Mouse (Mus musculus): Measurements from ENCODE around the gene Uqcr11. TPM values are rescaled to one million over a fixed set of nuclear protein-coding genes. Genes with fewer than 3 reads are reported as not detected.
A peak's percentile ranks its signal among the peaks of the same experiment; 100 is the strongest.

Gene Uqcr11
- polyA plus RNA-seq, 1 experiment from 2014 or later: 532 TPM

DNA sequence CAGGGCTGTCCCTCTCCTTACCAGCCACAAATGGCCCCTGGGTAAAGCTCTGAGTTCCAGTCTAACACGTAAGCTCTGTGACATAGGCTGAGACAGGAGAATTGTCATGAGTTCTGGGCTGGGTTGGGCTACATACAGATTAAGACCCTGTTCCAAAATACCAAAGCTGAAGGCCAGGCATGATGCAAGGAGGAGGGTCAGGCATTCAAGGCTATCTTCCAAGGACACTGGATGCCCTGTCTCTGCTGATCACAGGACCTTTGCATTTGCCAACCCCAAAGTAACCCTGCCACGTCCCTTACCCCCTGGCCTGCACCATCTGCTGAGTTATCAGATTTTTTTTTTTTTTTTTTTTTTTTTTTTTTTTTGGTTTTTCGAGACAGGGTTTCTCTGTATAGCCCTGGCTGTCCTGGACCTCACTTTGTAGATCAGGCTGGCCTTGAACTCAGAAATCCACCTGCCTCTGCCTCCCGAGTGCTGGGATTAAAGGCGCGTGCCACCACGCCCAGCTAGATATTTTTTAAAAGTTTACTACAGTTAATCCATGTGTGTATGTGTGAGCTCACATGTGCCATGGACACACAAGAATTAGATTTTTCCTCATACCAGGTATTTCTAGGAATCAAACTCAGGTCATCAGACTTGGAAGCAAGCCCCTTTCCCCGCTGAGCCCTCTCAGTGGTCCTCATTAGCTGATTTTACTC lies 37.1 kb upstream of the Uqcr11 start:
- H3K4me1 ChIP-seq (ENCODE audit: control insufficient read depth, insufficient read depth, low read length): no peaks in the 10 kb centered on the region
- H3K9ac ChIP-seq (replicated peaks; ENCODE audit: low read length): 0 out of 2 replicates have a peak overlapping the region, but pooled peaks have one; percentile 29
- no peak overlapping the region for H3K4me3 ChIP-seq (replicated peaks; ENCODE audit: low read depth, low read length)
- no peaks in the 10 kb centered on the region for H3K36me3 ChIP-seq (ENCODE audit: control insufficient read depth, insufficient read depth, low read length)
- DNase-seq (no peak), ATAC-seq (ENCODE audit: low FRiP score, low TSS enrichment) (no peak)
- no peaks in the 10 kb centered on the region for H3K9me3 ChIP-seq (ENCODE audit: control insufficient read depth, low read length)
- H3K4me2 ChIP-seq (ENCODE audit: low read length): no peak overlapping the region
- H3K27ac ChIP-seq (replicated peaks; ENCODE audit: low read depth, low read length): no peak overlapping the region
- 85% methylated on average over 7 of the region's 8 CpGs for WGBS
- H3K27me3 ChIP-seq (ENCODE audit: control insufficient read depth, insufficient read depth, low read length): no peaks in the 10 kb centered on the region

DNA sequence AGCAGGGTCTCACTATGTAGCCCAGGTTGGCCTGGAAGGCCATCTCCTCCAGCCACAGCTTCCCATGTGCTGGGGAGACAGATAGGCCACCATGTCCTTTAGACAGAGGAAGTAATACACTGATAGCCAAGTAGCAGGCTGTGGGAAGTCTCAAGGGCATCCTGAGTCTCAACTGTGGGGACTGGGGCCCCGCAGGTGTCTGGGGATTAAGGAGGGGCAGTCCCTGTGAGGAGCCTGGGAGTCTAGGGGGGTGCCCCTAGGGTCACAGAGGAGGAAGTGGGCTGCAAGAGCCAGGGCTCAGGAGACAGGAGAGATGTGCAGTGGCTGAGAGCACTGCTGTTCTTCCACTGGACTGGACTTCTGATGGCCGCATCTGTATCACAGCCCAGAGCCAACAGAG lies 36.4 kb upstream of the Uqcr11 start:
- 52% methylated on average over 2 of the region's 2 CpGs for WGBS
- no peaks in the 10 kb centered on the region for H3K9me3 ChIP-seq (ENCODE audit: control insufficient read depth, low read length)
- no peaks in the 10 kb centered on the region for H3K27me3 ChIP-seq (ENCODE audit: control insufficient read depth, insufficient read depth, low read length)
- no peak overlapping the region for H3K9ac ChIP-seq (replicated peaks; ENCODE audit: low read length)
- no peak overlapping the region for H3K27ac ChIP-seq (replicated peaks; ENCODE audit: low read depth, low read length)
- H3K4me2 ChIP-seq (ENCODE audit: low read length): no peak overlapping the region
- H3K4me1 ChIP-seq (ENCODE audit: control insufficient read depth, insufficient read depth, low read length): no peaks in the 10 kb centered on the region
- no peak overlapping the region for H3K4me3 ChIP-seq (replicated peaks; ENCODE audit: low read depth, low read length)
- ATAC-seq (ENCODE audit: low FRiP score, low TSS enrichment): no peak
- no peak for DNase-seq
- H3K36me3 ChIP-seq (ENCODE audit: control insufficient read depth, insufficient read depth, low read length): no peaks in the 10 kb centered on the region

DNA sequence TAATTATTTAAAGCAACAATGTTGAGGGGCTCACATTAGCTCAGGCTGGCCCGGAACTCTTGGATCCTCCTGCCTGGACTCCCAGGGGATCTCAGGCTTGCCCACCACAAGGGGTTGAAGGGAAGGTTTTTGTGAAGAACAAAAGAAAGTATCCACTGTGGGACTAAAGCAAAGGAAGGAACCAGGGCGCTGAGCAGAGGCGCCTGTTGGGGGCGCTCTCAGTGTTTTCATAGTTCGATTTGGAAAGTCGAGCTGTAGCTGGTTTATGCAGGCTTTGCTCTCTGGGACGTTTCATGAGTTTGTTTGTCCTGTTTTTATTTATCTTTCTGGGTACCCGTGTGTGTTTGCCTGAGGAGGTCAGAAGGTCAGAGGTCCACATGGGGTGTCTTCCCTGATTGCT lies 35.0 kb upstream of the Uqcr11 start:
- Histone ChIP-seq H3K36me3 (ENCODE audit: control insufficient read depth, insufficient read depth, low read length) (no peaks in the 10 kb centered on the region), H3K27me3 (ENCODE audit: control insufficient read depth, insufficient read depth, low read length) (no peaks in the 10 kb centered on the region), H3K27ac (replicated peaks; ENCODE audit: low read depth, low read length) (no peak overlapping the region), H3K9ac (replicated peaks; ENCODE audit: low read length) (no peak overlapping the region), H3K4me1 (ENCODE audit: control insufficient read depth, insufficient read depth, low read length) (no peaks in the 10 kb centered on the region), H3K4me3 (replicated peaks; ENCODE audit: low read depth, low read length) (no peak overlapping the region), H3K9me3 (ENCODE audit: control insufficient read depth, low read length) (no peaks in the 10 kb centered on the region), H3K4me2 (ENCODE audit: low read length) (no peak overlapping the region)
- ATAC-seq (ENCODE audit: low FRiP score, low TSS enrichment) (no peak), DNase-seq (no peak)
- 64% methylated on average over 8 of the region's 8 CpGs for WGBS

DNA sequence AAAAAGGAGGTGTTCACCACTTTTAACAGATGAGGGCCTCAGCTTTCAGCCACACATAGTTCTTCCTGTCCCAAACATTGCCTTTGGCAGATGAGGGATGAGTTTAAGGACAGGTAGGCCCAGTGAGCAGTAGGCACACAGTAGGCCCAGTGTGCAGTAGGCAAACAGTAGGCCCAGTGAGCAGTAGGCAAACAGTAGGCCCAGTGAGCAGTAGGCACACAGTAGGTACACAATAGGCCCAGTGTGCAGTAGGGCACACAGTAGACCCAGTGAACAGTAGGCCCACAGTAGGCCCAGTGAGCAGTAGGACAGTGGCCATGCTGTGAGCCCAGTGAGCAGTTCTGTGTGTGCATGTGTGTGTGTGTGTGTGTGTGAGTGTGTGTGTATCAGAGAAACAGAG lies 33.4 kb upstream of the Uqcr11 start:
- Histone ChIP-seq H3K27me3 (ENCODE audit: control insufficient read depth, insufficient read depth, low read length) (no peaks in the 10 kb centered on the region), H3K27ac (replicated peaks; ENCODE audit: low read depth, low read length) (no peak overlapping the region), H3K36me3 (ENCODE audit: control insufficient read depth, insufficient read depth, low read length) (no peaks in the 10 kb centered on the region), H3K9me3 (ENCODE audit: control insufficient read depth, low read length) (no peaks in the 10 kb centered on the region), H3K9ac (replicated peaks; ENCODE audit: low read length) (no peak overlapping the region), H3K4me1 (ENCODE audit: control insufficient read depth, insufficient read depth, low read length) (no peaks in the 10 kb centered on the region), H3K4me3 (replicated peaks; ENCODE audit: low read depth, low read length) (no peak overlapping the region), H3K4me2 (ENCODE audit: low read length) (no peak overlapping the region)
- DNase-seq: no peak
- no peak for ATAC-seq (ENCODE audit: low FRiP score, low TSS enrichment)

DNA sequence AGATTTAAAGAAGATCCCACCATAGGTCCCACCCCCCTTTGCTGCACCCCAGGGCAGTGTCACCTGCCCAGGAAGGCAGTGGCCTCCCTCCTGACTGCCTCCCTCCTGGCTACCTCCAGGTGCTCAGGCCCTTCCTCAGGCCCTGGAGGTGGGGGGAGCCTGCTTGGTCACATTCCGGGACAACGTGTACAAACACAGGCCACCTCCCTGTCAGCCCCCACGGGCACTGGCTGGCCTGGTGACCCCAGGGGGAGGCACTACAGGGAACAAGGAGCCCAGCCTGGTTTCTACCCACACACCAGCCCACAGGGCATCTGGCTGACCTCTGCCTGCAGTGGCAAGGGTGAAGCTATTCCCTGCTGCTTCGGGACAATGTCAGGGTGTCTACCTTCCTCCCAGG lies 31.3 kb upstream of the Uqcr11 start:
- no peak overlapping the region for H3K27ac ChIP-seq (replicated peaks; ENCODE audit: low read depth, low read length)
- no peak overlapping the region; the same call in 1 of the 2 replicates for H3K9ac ChIP-seq (replicated peaks; ENCODE audit: low read length)
- H3K4me2 ChIP-seq (ENCODE audit: low read length): no peak overlapping the region
- H3K27me3 ChIP-seq (ENCODE audit: control insufficient read depth, insufficient read depth, low read length): no peaks in the 10 kb centered on the region
- DNase-seq: no peak
- WGBS: 78% methylated on average over 4 of the region's 4 CpGs
- no peak for ATAC-seq (ENCODE audit: low FRiP score, low TSS enrichment)
- H3K36me3 ChIP-seq (ENCODE audit: control insufficient read depth, insufficient read depth, low read length): no peaks in the 10 kb centered on the region
- H3K4me1 ChIP-seq (ENCODE audit: control insufficient read depth, insufficient read depth, low read length): no peaks in the 10 kb centered on the region
- H3K9me3 ChIP-seq (ENCODE audit: control insufficient read depth, low read length): no peaks in the 10 kb centered on the region
- no peak overlapping the region for H3K4me3 ChIP-seq (replicated peaks; ENCODE audit: low read depth, low read length)

DNA sequence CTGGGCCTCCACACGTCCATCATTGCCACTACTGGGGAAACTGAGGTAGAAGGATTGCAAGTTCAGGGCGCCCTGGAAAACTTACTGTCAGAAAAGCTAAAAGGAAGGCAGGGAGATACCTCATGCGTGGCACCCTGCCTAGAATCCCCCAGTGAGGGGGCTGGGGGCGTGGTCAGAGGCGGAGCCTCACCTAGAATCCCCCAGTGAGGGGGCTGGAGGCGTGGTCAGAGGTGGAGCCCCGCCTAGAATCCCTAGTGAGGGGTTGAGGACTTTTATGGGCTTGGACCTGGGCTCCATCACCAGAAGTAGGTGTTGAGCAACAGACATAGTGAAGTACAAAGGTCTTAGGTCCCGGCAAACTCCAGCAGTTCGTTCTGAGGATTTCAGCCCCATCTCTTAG lies 29.6 kb upstream of the Uqcr11 start:
- DNase-seq: no peak
- 11% methylated on average over 9 of the region's 9 CpGs for WGBS
- ATAC-seq (ENCODE audit: low FRiP score, low TSS enrichment): no peak

DNA sequence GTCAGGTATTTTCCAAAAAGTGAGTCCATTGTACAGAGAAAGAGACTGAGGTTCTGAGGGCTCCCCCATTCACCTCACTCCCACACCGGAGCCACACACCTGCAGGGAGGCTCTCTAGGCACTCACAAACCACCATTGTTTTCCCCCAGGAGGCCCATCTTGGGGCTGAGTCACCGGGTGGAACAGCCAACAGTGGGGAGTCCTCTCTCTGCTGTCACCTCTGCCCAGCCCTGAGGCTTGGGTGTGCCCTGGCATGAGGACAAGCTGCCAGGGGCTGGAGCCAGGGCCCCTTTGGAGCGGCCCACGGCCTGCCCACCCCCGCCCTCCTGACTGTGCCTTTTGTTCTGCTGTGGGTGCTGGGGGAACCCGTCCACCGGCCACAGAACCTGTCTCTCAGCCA lies 29.1 kb upstream of the Uqcr11 start:
- no peak for DNase-seq
- Histone ChIP-seq H3K9ac (replicated peaks; ENCODE audit: low read length) (no peak overlapping the region), H3K27me3 (ENCODE audit: control insufficient read depth, insufficient read depth, low read length) (no peaks in the 10 kb centered on the region), H3K4me1 (ENCODE audit: control insufficient read depth, insufficient read depth, low read length) (peaks cover 14% of the 10 kb centered on the region), H3K9me3 (ENCODE audit: control insufficient read depth, low read length) (no peaks in the 10 kb centered on the region), H3K27ac (replicated peaks; ENCODE audit: low read depth, low read length) (no peak overlapping the region), H3K4me3 (replicated peaks; ENCODE audit: low read depth, low read length) (no peak overlapping the region), H3K4me2 (ENCODE audit: low read length) (no peak overlapping the region), H3K36me3 (ENCODE audit: control insufficient read depth, insufficient read depth, low read length) (0 out of 2 replicates have a peak, but pooled peaks cover 4% of the 10 kb centered on the region)
- 31% methylated on average over 7 of the region's 7 CpGs for WGBS
- ATAC-seq (ENCODE audit: low FRiP score, low TSS enrichment): no peak

More for the DNA sequence above, 29.6 kb upstream of the Uqcr11 start:
- Histone ChIP-seq H3K4me2 (ENCODE audit: low read length) (no peak overlapping the region), H3K9ac (replicated peaks; ENCODE audit: low read length) (no peak overlapping the region), H3K4me1 (ENCODE audit: control insufficient read depth, insufficient read depth, low read length) (peaks cover 13% of the 10 kb centered on the region), H3K9me3 (ENCODE audit: control insufficient read depth, low read length) (no peaks in the 10 kb centered on the region), H3K27me3 (ENCODE audit: control insufficient read depth, insufficient read depth, low read length) (no peaks in the 10 kb centered on the region), H3K27ac (replicated peaks; ENCODE audit: low read depth, low read length) (no peak overlapping the region), H3K4me3 (replicated peaks; ENCODE audit: low read depth, low read length) (no peak overlapping the region), H3K36me3 (ENCODE audit: control insufficient read depth, insufficient read depth, low read length) (no peaks in the 10 kb centered on the region)

DNA sequence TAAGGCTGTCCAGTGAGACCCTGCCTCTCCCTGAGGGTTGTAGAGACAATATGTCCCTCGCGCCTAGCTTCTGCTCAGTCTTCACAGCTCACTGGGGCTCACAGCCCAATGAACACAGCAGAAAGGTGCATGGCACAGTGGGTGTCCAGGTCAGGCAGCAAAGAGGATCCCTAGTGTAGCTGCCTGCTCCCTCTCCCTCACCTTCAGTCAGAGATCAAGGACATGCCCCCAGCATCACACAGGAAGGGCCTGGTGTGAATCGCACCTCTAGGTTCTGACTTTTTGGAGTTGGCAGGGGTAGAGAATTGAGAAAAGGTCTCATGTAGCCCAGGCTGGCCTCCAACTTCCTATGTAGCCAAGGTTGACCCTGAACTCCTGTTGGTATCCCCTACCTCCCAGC lies 28.2 kb upstream of the Uqcr11 start:
- Histone ChIP-seq H3K9ac (replicated peaks; ENCODE audit: low read length) (no peak overlapping the region), H3K36me3 (ENCODE audit: control insufficient read depth, insufficient read depth, low read length) (peaks cover 13% of the 10 kb centered on the region), H3K4me3 (replicated peaks; ENCODE audit: low read depth, low read length) (no peak overlapping the region), H3K27ac (replicated peaks; ENCODE audit: low read depth, low read length) (no peak overlapping the region), H3K9me3 (ENCODE audit: control insufficient read depth, low read length) (no peaks in the 10 kb centered on the region), H3K27me3 (ENCODE audit: control insufficient read depth, insufficient read depth, low read length) (no peaks in the 10 kb centered on the region), H3K4me2 (ENCODE audit: low read length) (no peak overlapping the region), H3K4me1 (ENCODE audit: control insufficient read depth, insufficient read depth, low read length) (peaks cover 14% of the 10 kb centered on the region)
- DNase-seq (no peak), ATAC-seq (ENCODE audit: low FRiP score, low TSS enrichment) (no peak)
- 78% methylated on average over 3 of the region's 3 CpGs for WGBS

DNA sequence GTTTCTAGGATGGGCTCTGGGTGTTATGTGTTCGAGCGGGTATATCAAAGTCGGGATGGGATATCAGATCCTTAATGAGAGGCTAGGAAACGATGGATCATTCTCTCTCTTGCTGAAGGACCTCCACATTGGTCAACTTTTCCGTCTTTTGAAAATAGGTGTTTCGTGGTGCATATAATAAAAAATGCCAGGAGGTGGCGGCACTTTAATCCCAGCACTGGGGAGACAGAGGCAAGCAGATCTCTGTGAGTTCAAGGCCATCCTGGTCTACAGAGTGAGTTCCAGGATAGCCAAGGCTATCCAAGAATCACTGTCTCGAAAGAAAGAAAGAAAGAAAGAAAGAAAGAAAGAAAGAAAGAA lies 27.6 kb upstream of the Uqcr11 start:
- Histone ChIP-seq H3K4me1 (ENCODE audit: control insufficient read depth, insufficient read depth, low read length) (peaks cover 14% of the 10 kb centered on the region), H3K4me3 (replicated peaks; ENCODE audit: low read depth, low read length) (0 out of 2 replicates have a peak overlapping the region, but pooled peaks have one; percentile 97), H3K9me3 (ENCODE audit: control insufficient read depth, low read length) (no peaks in the 10 kb centered on the region), H3K4me2 (ENCODE audit: low read length) (0 out of 2 replicates have a peak overlapping the region, but pooled peaks have one; percentile 2), H3K9ac (replicated peaks; ENCODE audit: low read length) (no peak overlapping the region), H3K36me3 (ENCODE audit: control insufficient read depth, insufficient read depth, low read length) (peaks cover 19% of the 10 kb centered on the region), H3K27ac (replicated peaks; ENCODE audit: low read depth, low read length) (no peak overlapping the region), H3K27me3 (ENCODE audit: control insufficient read depth, insufficient read depth, low read length) (no peaks in the 10 kb centered on the region)
- ATAC-seq (ENCODE audit: low FRiP score, low TSS enrichment) (peak; percentile 3; the same call in 1 of the 2 replicates), DNase-seq (no peak)
- WGBS: 12% methylated on average over 8 of the region's 8 CpGs
